Mouse (Mus musculus) forebrain, embryonic 11.5 days (tissue): ENCODE results near the gene Slc36a1. TPM values are rescaled to one million over a fixed set of nuclear protein-coding genes. Genes with fewer than 3 reads are reported as not detected.
A peak's percentile ranks its signal among the peaks of the same experiment; 100 is the strongest.

ENCODE experiments used
- ATAC-seq: fragments of 200-750 bp; cut with Nextera tagmentation; replicated peaks from 2 replicates; pipeline ENCODE4 v1.8.0; 2017; ENCODE audit warnings: moderate TSS enrichment; ENCODE audit not compliant: low FRiP score
- DNase-seq: peaks from one replicate; pipeline ENCODE4 v3.0.0-alpha.2; 2017; ENCODE audit warnings: low spot score
- H3K27ac ChIP-seq: fragments of 300-500 bp; sonication (generic); 2 replicates; pipeline ENCODE4 v1.5.1; 2014; ENCODE audit warnings: low read depth, low read length
- H3K27me3 ChIP-seq: fragments of 300-500 bp; sonication (generic); 2 replicates; pipeline ENCODE4 v1.6.1; 2014; ENCODE audit warnings: mild to moderate bottlenecking, low read length, mixed read lengths; ENCODE audit not compliant: control insufficient read depth, insufficient read depth
- H3K36me3 ChIP-seq: fragments of 300-500 bp; sonication (generic); 2 replicates; pipeline ENCODE4 v1.6.1; 2014; ENCODE audit warnings: mild to moderate bottlenecking, low read length, moderate library complexity, mixed read lengths; ENCODE audit not compliant: control insufficient read depth, insufficient read depth
- H3K4me1 ChIP-seq: fragments of 300-500 bp; sonication (generic); replicated peaks from 2 replicates; pipeline ENCODE4 v1.6.1; 2014; ENCODE audit warnings: low read length, mixed read lengths; ENCODE audit not compliant: control insufficient read depth, insufficient read depth
- H3K4me2 ChIP-seq: fragments of 300-500 bp; sonication (generic); 2 replicates; pipeline ENCODE4 v1.6.1; 2014; ENCODE audit warnings: low read depth, mild to moderate bottlenecking, low read length, moderate library complexity, mixed read lengths; ENCODE audit not compliant: severe bottlenecking
- H3K4me3 ChIP-seq: fragments of 300-500 bp; sonication (generic); 2 replicates; pipeline ENCODE4 v1.5.1; 2014; ENCODE audit warnings: low read depth, low read length
- H3K9ac ChIP-seq: fragments of 300-500 bp; sonication (generic); 2 replicates; pipeline ENCODE4 v1.6.1; 2014; ENCODE audit warnings: low read length
- H3K9me3 ChIP-seq: fragments of 300-500 bp; sonication (generic); 2 replicates; pipeline ENCODE4 v1.6.1; 2016; ENCODE audit warnings: low read length, mixed read lengths; ENCODE audit not compliant: control insufficient read depth
- WGBS: fragments of 180-500 bp; shearing (Covaris S2); extraction: QIAGEN DNeasy Blood & Tissue Kit; methylation state at CpG from one replicate; pipeline ENCODE4 v1.1.7; 2014; 5-methylcytosine and 5-hydroxymethylcytosine counted together
- polyA plus RNA-seq: library from polyadenylated mRNA; unstranded; fragments of >200 nt; fragmentation: Nextera tagmentation; extraction: Ambion mirVana; gene quantifications from 2 replicates; pipeline ENCODE4 v1.2.1, GENCODE M21; 2014

Slc36a1 gene
- 1.6 and 2.8 TPM in 2 replicates for polyA plus RNA-seq

DNA sequence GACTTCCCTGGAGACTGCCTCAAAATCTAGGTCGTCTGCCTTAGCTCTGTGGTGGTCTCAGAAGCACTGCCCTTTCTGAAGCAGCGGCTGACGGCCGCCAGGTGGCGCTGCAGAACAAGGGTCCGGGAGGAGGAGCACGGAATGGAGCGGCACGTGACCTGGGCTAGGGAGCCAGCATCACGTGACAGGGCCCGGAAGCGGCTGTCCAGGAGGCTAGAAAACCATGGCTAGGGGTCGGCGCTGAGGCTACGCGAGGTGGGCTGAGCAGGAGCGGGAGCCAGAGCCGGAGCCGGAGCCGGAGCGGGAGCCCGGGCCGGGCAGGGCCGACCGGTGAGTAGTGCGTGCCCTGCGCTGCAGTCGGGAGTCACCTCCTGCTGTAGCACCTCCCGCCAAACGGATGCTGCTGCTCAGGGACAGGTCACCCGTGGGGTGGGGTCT lies at the start of gene Slc36a1:
Slc36a1 (plus strand) TSS at position 192 of the 438 bp plus-strand sequence.
- H3K36me3 ChIP-seq, result no peaks in the 10 kb centered on the region
- WGBS, result under 1% methylated on average over 31 of the region's 31 CpGs
- ATAC-seq, result peak; percentile 93
- H3K9me3 ChIP-seq, result no peaks in the 10 kb centered on the region
- peak within 1 kb of the TSS; percentile 91 for H3K4me2 ChIP-seq
- H3K27ac ChIP-seq, result no peak within 1 kb of the TSS
- DNase-seq, result peak; percentile 98
- H3K9ac ChIP-seq, result peak within 1 kb of the TSS; percentile 72
- H3K4me3 ChIP-seq, result peak within 1 kb of the TSS; percentile 77
- H3K27me3 ChIP-seq, result no peaks in the 10 kb centered on the region
- H3K4me1 ChIP-seq, result no peaks in the 10 kb centered on the region; the same call in 1 of the 2 replicates

DNA sequence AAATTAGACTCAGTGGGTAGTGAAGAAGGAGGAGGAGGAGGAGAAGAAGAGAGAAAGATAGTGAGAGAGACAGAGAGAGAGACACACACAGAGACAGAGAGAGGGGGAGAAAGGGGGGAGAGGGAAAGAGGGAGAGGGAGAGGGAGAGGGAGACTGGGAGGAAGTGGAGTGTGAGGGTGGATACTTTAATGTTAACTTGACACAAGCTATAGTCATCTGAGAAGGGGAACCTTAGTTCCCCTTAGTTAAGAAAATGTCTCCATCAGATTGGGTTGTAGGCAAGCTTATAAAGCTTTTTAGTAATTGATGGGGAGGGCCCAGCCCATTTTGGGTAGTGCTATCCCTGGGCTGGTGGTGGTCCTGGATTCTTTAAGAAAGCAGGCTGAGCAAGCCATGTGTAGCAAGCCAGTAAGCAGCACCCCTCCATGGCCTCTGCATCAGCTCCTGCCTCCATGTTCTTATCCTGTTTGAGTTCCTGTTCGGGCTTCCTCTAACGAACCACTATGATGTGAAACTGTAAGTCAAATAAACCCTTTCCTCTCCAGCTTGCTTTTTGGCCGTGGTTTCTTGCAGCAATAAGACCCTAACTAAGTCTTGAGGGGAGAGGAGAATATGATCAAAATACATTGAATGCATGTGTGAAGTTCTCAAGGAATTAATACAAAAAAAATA lies 49.6 kb upstream of the Slc36a1 start:
- Histone ChIP-seq H3K9me3 (no peaks in the 10 kb centered on the region), H3K9ac (no peak overlapping the region), H3K4me3 (no peak overlapping the region), H3K4me1 (no peaks in the 10 kb centered on the region), H3K4me2 (no peak overlapping the region), H3K27ac (no peak overlapping the region), H3K36me3 (no peaks in the 10 kb centered on the region), H3K27me3 (no peaks in the 10 kb centered on the region)
- WGBS, result 72% methylated on average over 3 of the region's 3 CpGs
- ATAC-seq, result no peak
- DNase-seq, result no peak

DNA sequence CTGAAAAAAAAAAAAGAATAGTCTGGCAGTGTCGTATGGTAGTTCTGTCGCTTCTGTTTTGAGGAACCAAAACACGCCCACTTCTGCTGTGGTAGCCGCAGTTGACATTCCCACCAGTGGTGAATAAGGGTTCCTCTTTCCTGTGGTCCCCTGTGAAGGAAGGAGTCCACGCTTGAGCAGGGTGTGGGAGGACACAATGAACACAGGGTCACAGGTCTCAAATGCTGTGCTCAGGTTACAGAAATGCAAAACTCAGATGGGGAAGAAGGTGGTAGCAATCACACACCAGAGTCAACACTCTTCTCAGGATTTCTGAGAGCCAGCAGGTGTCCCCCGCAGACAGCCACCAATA lies 49.1 kb upstream of the Slc36a1 start:
- H3K9ac ChIP-seq, result no peak overlapping the region
- no peak overlapping the region for H3K4me3 ChIP-seq
- H3K27me3 ChIP-seq, result no peaks in the 10 kb centered on the region
- H3K36me3 ChIP-seq, result no peaks in the 10 kb centered on the region
- no peaks in the 10 kb centered on the region for H3K9me3 ChIP-seq
- H3K27ac ChIP-seq, result no peak overlapping the region
- WGBS, result 78% methylated on average over 6 of the region's 6 CpGs
- no peak overlapping the region for H3K4me2 ChIP-seq
- ATAC-seq, result no peak
- no peaks in the 10 kb centered on the region for H3K4me1 ChIP-seq
- DNase-seq, result no peak

DNA sequence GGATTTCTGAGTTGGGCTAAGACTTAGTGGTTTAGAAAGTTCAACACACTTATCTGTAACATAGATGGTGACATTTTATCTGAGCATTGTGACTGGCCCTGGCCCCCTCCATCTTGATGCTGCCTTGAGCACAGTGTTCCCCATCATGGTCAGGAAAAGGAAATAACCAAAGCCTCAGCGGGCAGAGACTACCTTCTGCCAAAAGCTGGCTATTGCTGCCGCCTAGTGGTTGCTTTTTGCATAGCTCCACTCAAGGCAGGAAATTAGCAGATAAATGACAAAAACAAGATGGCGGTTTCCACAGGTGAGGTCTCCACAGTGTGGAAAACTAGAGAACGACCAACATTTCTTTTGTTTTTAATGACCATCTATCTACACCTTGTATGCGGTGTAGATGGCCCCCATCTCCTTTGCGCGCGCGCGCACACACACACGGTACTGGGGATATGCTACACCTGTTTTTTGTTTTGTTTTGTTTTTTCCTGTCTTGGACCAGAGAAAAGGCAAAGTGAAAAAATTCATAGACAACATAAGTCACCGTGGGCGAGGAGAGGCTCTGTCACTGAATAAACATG lies 45.3 kb upstream of the Slc36a1 start:
- H3K4me3 ChIP-seq, result no peak overlapping the region
- ATAC-seq (no peak), DNase-seq (peak; percentile 84)
- no peak overlapping the region for H3K9ac ChIP-seq
- no peak overlapping the region for H3K27ac ChIP-seq
- no peaks in the 10 kb centered on the region for H3K4me1 ChIP-seq
- H3K36me3 ChIP-seq, result no peaks in the 10 kb centered on the region
- WGBS, result 51% methylated on average over 13 of the region's 13 CpGs
- H3K4me2 ChIP-seq, result no peak overlapping the region
- no peaks in the 10 kb centered on the region for H3K27me3 ChIP-seq
- no peaks in the 10 kb centered on the region for H3K9me3 ChIP-seq

DNA sequence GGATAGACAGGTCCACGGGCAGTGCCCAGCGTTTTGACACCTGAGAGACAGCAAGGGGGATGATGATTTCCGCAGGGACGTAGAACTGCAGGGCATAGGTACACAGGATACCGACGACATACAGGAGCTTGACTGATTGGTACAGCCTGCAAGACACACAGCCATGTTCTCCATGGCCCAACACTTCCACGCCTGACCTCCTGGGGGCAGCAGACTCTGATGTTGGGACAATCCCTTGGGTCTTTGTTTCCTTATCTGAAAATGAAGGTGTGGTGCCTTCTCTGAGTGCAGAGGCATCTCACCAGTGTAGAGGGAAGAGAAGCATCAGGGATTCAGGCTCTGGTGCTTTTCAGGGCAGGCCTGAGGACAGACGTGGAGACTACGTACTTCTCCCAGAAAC lies 41.5 kb upstream of the Slc36a1 start:
- no peak overlapping the region for H3K4me3 ChIP-seq
- DNase-seq (peak; percentile 59), ATAC-seq (no peak)
- H3K9me3 ChIP-seq, result no peaks in the 10 kb centered on the region
- no peak overlapping the region for H3K9ac ChIP-seq
- WGBS, result 49% methylated on average over 9 of the region's 9 CpGs
- no peaks in the 10 kb centered on the region for H3K4me1 ChIP-seq
- no peak overlapping the region for H3K4me2 ChIP-seq
- no peaks in the 10 kb centered on the region for H3K27me3 ChIP-seq
- H3K27ac ChIP-seq, result no peak overlapping the region
- H3K36me3 ChIP-seq, result no peaks in the 10 kb centered on the region

DNA sequence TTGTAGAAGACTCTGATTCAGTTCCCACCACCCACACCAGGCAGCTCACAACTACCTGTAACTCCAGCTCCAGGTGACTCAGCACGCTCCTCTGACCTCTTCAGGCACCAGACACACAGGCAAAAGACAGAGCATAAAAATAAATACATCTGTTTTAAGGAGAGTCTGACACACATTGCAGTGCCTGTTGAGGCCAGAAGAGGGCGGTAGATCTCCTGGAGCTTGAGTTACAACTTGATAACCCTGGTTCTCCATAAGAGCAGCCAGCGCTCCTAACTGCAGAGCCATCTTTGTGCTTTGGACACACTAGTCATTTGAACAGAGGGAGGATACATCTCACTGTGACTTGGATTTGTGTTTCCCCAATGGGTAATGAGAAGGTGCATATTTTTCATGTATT lies 39.4 kb upstream of the Slc36a1 start:
- ATAC-seq, result no peak
- no peak overlapping the region for H3K4me2 ChIP-seq
- 49% methylated on average over 3 of the region's 3 CpGs for WGBS
- no peak for DNase-seq
- no peaks in the 10 kb centered on the region for H3K4me1 ChIP-seq
- no peaks in the 10 kb centered on the region for H3K27me3 ChIP-seq
- no peaks in the 10 kb centered on the region for H3K9me3 ChIP-seq
- no peak overlapping the region for H3K9ac ChIP-seq
- H3K4me3 ChIP-seq, result no peak overlapping the region
- H3K27ac ChIP-seq, result no peak overlapping the region
- no peaks in the 10 kb centered on the region for H3K36me3 ChIP-seq

DNA sequence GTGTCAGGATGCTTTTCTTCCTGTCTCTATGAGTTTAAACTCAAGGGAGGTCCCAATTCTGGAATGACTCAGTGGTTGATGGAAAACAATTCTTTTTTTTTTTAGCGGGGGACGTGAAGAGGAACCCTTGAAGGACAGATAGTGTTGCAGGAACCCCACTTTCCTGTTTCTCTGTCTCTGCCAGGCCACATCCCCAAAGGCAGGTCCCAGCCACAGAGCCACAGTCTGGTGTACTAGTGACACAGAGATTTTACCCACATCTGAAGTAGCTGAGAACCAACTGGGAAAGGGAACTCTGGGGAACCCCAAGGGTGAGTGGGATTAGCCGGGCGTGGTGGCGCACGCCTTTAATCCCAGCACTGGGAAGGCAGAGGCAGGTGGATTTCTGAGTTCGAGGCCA lies 38.4 kb upstream of the Slc36a1 start:
- Histone ChIP-seq H3K27me3 (no peaks in the 10 kb centered on the region), H3K9ac (no peak overlapping the region), H3K36me3 (no peaks in the 10 kb centered on the region), H3K9me3 (no peaks in the 10 kb centered on the region), H3K4me3 (no peak overlapping the region), H3K4me2 (no peak overlapping the region), H3K27ac (no peak overlapping the region), H3K4me1 (no peaks in the 10 kb centered on the region)
- no peak for ATAC-seq
- no peak for DNase-seq
- WGBS, result 94% methylated on average over 7 of the region's 7 CpGs

DNA sequence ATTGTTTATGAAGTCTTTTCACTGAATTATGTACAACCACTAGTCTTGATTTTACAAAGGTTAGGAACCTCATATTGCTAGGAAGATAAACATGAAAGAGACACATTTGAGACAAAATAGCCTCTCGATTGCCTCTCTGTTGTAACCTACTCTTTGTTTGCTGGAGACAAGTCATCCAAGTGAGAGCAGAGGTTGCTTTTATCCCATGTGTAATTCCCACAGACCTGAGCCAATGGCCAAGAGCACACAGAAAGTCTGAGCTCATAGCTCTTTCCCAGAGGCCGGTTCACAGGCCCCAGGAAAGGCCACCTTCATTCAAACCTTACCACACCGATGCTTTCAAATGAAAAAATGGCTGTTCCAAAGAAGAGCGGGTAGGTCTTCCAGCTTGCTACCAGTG lies 35.6 kb upstream of the Slc36a1 start:
- Histone ChIP-seq H3K4me2 (no peak overlapping the region), H3K4me3 (no peak overlapping the region), H3K9me3 (no peaks in the 10 kb centered on the region), H3K27me3 (no peaks in the 10 kb centered on the region), H3K36me3 (no peaks in the 10 kb centered on the region), H3K27ac (no peak overlapping the region), H3K4me1 (no peaks in the 10 kb centered on the region), H3K9ac (no peak overlapping the region)
- 83% methylated on average over 4 of the region's 4 CpGs for WGBS
- DNase-seq (no peak), ATAC-seq (no peak)

DNA sequence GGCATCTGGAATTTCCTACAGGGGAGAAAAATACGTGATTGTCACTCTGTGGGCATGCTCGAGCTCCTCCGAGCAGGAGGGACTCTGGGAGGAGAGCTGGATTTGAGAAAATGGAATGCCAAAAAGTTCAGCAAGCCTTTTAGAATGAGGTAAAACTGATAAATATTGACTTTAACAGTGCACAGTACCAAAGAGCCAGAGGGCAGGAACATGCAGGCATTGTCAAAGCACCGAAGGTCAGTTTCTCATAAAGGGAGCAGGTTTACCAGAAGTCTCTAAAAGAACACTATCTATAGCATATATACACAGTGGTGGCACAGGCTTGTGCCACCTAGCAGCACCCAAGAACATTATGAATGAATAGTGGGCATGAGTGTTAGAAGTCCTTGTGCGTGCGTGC lies 35.2 kb upstream of the Slc36a1 start:
- H3K27ac ChIP-seq, result no peak overlapping the region
- H3K27me3 ChIP-seq, result no peaks in the 10 kb centered on the region
- WGBS, result 90% methylated on average over 6 of the region's 6 CpGs
- ATAC-seq, result no peak
- H3K4me2 ChIP-seq, result no peak overlapping the region
- H3K4me3 ChIP-seq, result no peak overlapping the region
- DNase-seq, result no peak
- H3K9ac ChIP-seq, result no peak overlapping the region
- no peaks in the 10 kb centered on the region for H3K4me1 ChIP-seq
- H3K9me3 ChIP-seq, result no peaks in the 10 kb centered on the region
- H3K36me3 ChIP-seq, result no peaks in the 10 kb centered on the region
